Mouse (Mus musculus) macrophage (primary cell): ENCODE results near the gene Esrrb. TPM values are rescaled to one million over a fixed set of nuclear protein-coding genes. Genes with fewer than 3 reads are reported as not detected.

Experiments
- H3K27ac ChIP-seq: fragments of 350-480 bp; formaldehyde crosslinking; 2 replicates; pipeline ENCODE4 v1.9.0; 2021
- H3K36me3 ChIP-seq: fragments of 350-480 bp; formaldehyde crosslinking; 2 replicates; pipeline ENCODE4 v1.9.0; 2021; ENCODE audit errors: inconsistent target
- H3K4me3 ChIP-seq: fragments of 350-480 bp; formaldehyde crosslinking; 2 replicates; pipeline ENCODE4 v1.9.0; 2021; ENCODE audit errors: inconsistent target
- H3K79me2 ChIP-seq: fragments of 350-480 bp; formaldehyde crosslinking; 2 replicates; pipeline ENCODE4 v1.9.0; 2021; ENCODE audit errors: inconsistent target
- WGBS: methylation state at CpG from one replicate; pipeline ENCODE4 v1.1.7; 2026; ENCODE audit warnings: inconsistent platforms; ENCODE audit not compliant: missing documents; 5-methylcytosine and 5-hydroxymethylcytosine counted together
- polyA plus RNA-seq: library from polyadenylated mRNA; stranded (reverse); fragments of 250-400 nt; gene quantifications from 3 replicates; pipeline ENCODE4 v1.2.4, GENCODE M21; 2018; ENCODE audit warnings: inconsistent platforms

The Esrrb gene
- polyA plus RNA-seq, 1 experiment from 2014 or later, result not detected

DNA sequence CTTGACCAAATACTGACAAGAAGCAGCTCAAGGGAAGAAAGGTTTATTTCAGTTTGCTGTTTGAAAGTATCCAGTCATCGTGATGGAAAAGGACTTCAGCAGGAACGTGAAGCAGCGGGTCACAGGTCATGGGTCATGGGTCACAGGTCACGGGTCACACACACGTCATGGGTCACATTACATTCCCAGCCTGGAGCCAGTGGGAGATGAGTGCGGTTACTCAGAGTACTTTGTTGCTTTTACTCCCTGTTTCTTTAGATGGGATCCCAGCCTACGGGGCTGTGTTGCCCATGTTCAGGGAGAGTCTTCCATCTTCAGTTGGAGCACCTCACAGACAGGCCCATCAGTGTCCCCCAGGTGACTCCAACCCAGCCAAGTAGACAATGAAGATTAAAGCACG, 13.4 kb downstream of the Esrrb start:
- 94% methylated on average over 8 of the region's 8 CpGs for WGBS
- H3K79me2 ChIP-seq, result no peaks in the 10 kb centered on the region
- H3K36me3 ChIP-seq, result no peaks in the 10 kb centered on the region

DNA sequence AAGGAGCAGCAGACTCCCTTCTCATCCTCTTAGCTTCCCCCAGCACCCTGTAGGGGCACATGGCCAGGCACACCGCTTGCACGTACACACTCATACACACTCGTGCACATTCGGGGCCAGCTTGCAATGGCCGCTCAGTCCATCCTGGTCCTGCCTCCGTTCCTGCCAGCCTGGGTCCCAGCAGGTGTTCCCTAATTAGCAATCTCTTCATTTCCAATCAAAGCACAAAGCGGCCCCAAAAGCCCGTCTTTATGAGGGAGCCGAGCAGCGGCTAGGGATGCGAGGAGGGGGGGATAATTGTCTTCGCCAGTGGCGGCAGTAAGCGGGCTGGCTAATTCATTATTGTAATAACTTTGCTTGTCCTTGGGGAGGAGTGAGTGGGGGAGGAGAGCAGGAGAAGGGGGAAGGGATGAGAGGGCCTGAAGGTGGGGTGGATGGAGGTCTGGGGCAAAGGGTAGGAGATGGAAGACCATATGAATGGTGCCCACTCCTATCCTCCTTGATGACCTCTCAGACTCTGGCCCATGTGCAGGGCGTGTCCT, 18.8 kb downstream of the Esrrb start:
- WGBS, result 24% methylated on average over 15 of the region's 15 CpGs
- no peak overlapping the region for H3K27ac ChIP-seq
- H3K79me2 ChIP-seq, result no peaks in the 10 kb centered on the region
- H3K36me3 ChIP-seq, result no peaks in the 10 kb centered on the region
- no peak overlapping the region for H3K4me3 ChIP-seq

More for the DNA sequence above, 13.4 kb downstream of the Esrrb start:
- Histone ChIP-seq H3K4me3 (no peak overlapping the region), H3K27ac (no peak overlapping the region)

DNA sequence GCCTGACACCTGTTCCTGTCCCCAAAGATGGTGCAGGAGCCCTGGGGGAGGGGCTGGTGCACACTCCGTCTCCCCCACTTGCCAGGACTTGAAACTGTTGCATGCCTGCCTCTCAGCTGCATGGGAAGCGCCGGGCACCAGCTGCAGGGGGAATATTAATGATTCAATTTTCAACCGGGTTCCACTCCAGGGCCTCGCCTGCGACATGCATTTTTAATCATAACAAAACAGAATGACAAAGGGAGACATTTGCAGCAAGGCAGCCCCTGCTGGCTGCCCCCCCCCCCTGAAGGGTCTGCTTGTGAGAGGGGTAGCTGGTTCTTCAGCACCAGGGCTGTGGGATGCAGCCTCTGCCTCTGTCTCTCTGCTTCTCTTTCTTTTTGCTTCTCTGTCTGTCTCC, 22.9 kb downstream of the Esrrb start:
- Histone ChIP-seq H3K4me3 (no peak overlapping the region), H3K27ac (no peak overlapping the region), H3K36me3 (no peaks in the 10 kb centered on the region), H3K79me2 (no peaks in the 10 kb centered on the region)
- WGBS, result 54% methylated on average over 6 of the region's 6 CpGs

DNA sequence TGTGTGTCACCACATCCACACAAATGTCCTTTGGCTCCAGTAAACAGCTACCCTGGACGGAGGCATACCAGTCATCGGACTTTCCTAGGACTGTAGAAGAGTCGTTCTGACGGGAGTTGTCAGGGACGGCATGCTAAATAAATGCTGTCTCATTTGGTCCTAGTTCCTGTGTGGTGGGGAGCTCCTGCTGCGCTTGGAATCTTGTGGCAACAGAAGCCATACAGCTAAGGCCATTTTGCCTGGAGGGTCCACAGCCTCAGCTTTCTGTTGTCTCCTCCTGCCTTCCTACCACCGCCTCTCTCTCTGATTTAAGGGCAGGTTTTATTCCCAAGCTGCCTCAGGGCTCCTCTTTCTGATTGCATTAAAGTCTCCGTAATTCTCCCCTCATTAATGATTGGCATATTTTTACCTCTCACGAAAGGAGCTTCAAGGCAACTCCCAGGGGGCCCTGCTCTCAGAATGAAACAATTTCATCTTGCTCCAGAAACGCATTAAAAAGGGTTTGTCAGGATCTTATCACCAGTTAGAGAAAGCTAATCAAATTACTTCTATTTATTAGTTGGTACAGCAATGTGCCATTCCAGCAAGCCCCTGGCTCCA, 26.9 kb downstream of the Esrrb start:
- Histone ChIP-seq H3K79me2 (no peaks in the 10 kb centered on the region), H3K36me3 (no peaks in the 10 kb centered on the region), H3K27ac (no peak overlapping the region), H3K4me3 (no peak overlapping the region)
- WGBS, result 85% methylated on average over 10 of the region's 10 CpGs

DNA sequence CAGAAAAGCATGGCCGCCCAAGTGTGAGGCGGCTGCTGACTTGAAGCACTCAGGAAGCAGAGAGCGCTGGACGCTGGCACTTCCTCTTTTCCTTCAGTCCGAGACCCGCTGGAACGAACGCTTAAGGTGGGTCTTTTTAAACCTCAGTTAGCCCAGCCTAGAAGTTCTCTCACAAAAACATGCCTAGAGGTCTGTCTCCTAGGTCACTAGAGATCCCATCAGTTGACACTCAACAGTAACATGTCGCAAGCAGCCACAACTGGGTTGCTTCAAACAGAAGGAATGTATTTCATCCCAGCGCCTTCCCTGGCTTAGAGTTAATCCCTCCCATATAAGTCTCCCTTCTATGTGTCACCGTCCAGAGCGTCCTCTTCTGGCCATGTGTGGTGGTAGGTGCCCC, 33.9 kb downstream of the Esrrb start:
- Histone ChIP-seq H3K79me2 (no peaks in the 10 kb centered on the region), H3K27ac (no peak overlapping the region), H3K36me3 (no peaks in the 10 kb centered on the region), H3K4me3 (no peak overlapping the region)
- WGBS, result 83% methylated on average over 12 of the region's 12 CpGs

DNA sequence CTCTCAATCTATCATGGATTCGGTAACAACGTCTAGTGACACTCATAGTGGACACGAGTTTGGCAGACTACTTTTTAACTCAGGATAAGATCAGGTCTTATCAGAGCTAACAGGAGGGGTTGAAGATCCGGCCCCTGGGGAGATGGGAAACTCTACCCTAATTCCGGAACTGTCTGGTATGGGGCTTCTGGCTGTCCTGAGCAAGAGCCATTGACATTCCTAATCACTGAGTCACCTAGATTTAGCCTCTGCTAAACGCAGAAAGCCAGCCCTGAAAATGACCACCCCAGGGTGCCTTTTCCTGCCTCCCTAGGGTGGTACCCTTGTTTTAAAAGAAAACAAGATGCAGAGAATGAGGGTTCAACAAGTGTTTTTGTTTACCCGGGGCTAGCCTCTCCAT, 34.4 kb downstream of the Esrrb start:
- H3K4me3 ChIP-seq, result no peak overlapping the region
- H3K79me2 ChIP-seq, result no peaks in the 10 kb centered on the region
- H3K36me3 ChIP-seq, result no peaks in the 10 kb centered on the region
- WGBS, result 70% methylated on average over 7 of the region's 7 CpGs
- H3K27ac ChIP-seq, result no peak overlapping the region

DNA sequence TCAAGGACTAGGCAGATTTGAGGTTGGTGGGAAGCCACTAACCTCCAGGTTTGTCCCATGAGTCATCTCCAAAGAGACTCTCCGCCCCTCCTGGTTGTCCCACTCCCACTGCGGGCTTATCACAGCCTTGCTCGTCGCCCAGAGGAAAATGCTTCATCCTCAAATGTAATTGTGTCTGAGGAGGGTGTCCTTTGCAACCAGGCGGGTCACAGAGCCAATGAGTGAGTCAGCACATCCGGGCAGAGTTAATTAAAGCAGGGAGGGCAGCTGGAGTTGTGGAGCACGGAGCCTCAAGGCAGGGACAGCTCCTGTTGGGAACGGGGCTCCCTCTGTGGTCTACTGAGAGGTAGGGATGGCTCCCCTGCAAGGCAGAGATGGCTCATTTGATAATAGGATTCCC, 37.8 kb downstream of the Esrrb start:
- Histone ChIP-seq H3K79me2 (no peaks in the 10 kb centered on the region), H3K4me3 (no peak overlapping the region), H3K27ac (no peak overlapping the region), H3K36me3 (no peaks in the 10 kb centered on the region)
- 10% methylated on average over 8 of the region's 8 CpGs for WGBS

DNA sequence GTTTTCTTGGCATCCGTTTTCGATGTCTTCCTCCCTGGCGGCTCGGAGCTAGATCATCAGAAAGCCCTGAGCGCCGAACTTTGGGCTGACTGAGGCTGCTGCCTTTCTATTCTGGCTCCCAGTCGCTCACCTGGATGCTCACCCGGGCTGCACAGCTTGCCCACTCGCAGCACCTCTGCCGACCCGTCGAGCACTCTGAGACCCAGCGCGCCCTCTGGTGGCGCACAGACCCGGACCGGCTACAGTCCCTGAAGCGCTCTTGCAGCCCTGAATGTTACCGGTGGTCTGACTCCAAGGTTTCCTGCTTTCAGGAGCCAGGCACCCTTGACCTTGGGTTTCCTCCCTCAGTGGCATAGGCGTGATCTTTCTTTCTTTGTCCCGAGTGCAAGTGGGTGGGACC, 41.8 kb downstream of the Esrrb start:
- no peaks in the 10 kb centered on the region for H3K79me2 ChIP-seq
- no peak overlapping the region for H3K4me3 ChIP-seq
- no peak overlapping the region for H3K27ac ChIP-seq
- 5% methylated on average over 21 of the region's 21 CpGs for WGBS
- no peaks in the 10 kb centered on the region for H3K36me3 ChIP-seq

DNA sequence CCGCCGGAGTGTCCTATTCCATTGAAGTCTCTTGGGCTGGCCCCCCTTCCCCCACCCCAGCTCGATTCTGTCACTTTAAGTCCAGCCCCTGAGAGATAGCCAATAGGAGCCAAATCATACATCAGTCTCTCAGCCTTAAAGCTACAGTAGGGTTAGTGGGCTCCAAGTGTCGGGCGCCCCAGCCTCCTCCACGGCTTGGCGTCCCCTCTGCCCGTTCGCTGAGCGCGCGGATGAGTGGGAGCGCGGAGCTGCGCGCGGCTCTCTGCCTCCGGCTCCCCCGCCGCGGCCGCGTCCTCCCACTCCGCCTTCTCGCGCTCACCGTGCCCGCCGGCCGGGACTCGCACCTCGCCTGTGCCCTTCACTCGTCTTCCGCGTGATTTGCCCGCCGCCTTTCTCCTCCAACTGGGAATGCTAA, 60.6 kb downstream of the Esrrb start:
- WGBS, result 3% methylated on average over 34 of the region's 37 CpGs
- H3K4me3 ChIP-seq, result no peak overlapping the region

DNA sequence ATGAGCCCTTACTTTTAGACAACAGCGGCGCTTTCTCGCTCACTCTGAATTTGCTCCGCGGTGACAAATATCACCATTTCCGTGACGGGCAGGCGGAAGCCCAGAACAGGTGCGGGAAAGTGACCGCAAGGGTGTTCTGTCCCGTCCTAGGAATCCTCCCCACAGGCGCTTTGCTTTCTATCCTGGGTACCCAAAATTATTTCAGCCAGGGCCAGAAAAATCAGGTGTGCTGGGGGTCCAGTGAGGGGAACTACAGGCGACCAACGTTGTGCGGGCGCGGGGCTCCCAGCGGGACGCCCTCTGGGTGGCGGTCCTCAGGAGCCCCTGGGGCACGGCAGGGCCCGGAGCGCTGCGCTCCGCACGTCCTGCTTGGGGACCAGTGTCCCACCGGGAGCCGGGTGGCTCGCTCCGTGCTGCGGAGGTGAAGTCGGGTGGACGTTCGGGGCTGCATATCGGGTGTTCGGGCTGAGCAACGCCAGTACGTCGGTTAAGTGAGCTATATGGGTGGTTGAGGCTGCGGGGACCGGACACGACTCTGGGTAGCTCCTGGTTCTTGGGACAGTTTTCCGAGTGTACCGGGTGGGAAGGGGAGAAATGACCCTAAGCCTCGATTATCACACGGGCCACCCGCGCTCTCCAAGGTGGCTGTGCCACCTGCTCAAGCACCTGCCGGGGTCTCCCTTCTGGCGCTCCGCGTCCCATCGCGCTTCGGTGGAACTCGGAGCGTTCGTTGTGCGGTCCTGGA, 61.4 kb downstream of the Esrrb start:
- Histone ChIP-seq H3K79me2 (no peaks in the 10 kb centered on the region), H3K4me3 (no peak overlapping the region), H3K27ac (no peak overlapping the region), H3K36me3 (no peaks in the 10 kb centered on the region)
- WGBS, result 6% methylated on average over 59 of the region's 59 CpGs

More for the DNA sequence above, 60.6 kb downstream of the Esrrb start:
- Histone ChIP-seq H3K36me3 (no peaks in the 10 kb centered on the region), H3K79me2 (no peaks in the 10 kb centered on the region), H3K27ac (no peak overlapping the region)

DNA sequence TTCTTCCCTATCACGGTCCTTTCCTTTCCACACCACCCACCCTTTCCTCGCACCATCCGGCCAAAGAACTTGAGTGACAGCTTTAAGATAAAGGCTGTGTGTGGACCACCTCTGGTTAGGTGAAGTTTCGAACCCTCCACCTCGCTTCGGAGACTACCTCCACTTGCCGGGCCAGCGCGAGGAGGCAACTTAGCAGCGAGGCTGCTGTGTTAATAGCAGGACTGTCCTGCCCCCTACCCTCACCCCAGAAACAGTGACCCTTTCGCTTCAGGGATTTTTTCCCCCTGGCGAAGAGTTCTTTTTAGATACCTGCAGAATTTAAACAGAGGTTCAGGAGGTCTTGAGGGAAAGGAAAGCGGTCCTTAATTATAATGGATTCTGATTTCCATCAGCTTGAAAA, 62.2 kb downstream of the Esrrb start:
- 12% methylated on average over 13 of the region's 13 CpGs for WGBS
- no peaks in the 10 kb centered on the region for H3K79me2 ChIP-seq

DNA sequence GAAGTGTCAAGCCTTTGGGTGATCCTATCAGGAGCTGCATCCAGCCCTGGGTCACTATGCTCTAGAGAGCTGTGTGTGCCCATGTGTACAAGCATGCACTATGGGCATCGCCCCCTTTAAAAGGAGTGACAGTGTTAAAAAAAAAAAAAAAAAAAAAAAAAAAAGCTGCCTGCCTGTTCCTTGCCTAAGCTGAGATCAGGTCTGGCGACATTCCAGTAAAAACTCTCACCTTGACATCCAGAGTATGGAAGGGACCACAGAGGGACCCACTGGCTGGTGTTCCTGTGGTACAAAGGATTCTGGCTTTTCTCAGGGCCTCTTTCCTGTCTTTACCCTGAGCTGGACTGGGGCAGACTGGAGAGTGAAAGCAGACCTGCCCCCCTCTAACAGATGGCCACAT, 66.7 kb downstream of the Esrrb start:
- no peaks in the 10 kb centered on the region for H3K79me2 ChIP-seq
- no peak overlapping the region for H3K4me3 ChIP-seq
- no peak overlapping the region for H3K27ac ChIP-seq
- H3K36me3 ChIP-seq, result no peaks in the 10 kb centered on the region
- WGBS, result 54% methylated on average over 2 of the region's 2 CpGs

More for the DNA sequence above, 62.2 kb downstream of the Esrrb start:
- Histone ChIP-seq H3K36me3 (no peaks in the 10 kb centered on the region), H3K27ac (no peak overlapping the region), H3K4me3 (no peak overlapping the region)

DNA sequence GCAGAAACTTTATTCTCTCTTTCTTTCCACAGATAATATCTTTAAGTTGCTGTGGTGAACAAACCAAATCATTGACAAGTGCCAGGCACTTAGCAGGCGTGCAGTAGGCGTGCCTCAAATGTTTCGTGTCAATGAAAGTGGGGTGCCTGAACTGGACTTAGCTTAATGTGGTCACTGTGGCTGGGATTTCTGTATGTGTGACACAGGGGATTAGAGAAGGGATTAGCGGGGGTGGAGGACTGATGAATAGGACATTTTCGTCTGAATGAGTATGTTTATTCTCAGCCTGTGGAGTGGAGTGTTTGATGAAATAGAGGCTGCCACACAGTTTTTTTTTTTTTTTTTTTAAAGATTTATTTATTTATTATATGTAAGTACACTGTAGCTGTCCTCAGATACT, 70.8 kb downstream of the Esrrb start:
- no peak overlapping the region for H3K27ac ChIP-seq
- no peak overlapping the region for H3K4me3 ChIP-seq
- H3K36me3 ChIP-seq, result no peaks in the 10 kb centered on the region
- no peaks in the 10 kb centered on the region for H3K79me2 ChIP-seq
- 84% methylated on average over 5 of the region's 5 CpGs for WGBS

DNA sequence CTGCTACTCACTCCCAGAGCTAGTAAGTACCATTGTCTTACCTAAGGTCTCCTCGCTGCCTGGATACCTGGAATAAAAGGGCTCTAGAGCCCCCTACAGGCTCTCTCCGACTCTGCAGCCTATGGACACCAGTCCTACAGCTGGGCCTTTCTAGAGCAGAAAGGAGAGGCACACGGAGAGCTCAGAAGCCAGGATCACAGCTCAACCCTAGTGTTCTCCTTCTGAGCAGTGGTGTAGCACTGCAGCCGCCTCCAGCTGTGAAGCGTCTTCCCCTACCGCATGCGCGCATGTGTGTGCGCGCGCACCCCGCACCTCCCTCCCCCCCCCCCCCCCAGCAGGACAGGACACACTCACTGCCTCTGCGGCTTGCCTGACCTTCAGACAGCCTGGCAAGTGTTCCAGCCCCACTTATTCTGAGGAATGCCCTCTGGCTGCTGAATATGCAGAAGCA, 72.5 kb downstream of the Esrrb start:
- H3K36me3 ChIP-seq, result no peaks in the 10 kb centered on the region
- no peak overlapping the region for H3K4me3 ChIP-seq
- H3K27ac ChIP-seq, result no peak overlapping the region
- no peaks in the 10 kb centered on the region for H3K79me2 ChIP-seq
- WGBS, result 12% methylated on average over 13 of the region's 13 CpGs

DNA sequence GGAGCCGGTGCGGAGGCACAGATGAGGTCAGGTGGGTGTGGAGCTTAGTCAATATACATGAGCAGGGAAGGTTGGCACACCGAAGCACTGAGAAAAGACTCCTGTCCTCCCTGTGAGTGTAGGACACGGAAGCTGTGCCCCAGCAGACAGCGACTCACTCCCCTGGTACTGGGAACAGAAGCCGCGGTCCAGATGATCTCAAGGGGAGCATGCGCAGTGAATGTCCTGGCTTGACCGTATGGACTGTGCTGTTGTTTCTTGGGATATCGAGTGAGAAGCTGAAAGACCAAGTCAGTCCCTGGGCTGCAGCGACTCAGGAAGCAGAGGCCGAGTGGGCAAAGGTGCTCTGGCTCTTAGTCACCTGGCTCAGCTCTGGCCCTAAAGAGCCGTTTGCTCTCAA, 74.7 kb downstream of the Esrrb start:
- Histone ChIP-seq H3K4me3 (no peak overlapping the region), H3K36me3 (no peaks in the 10 kb centered on the region), H3K79me2 (no peaks in the 10 kb centered on the region), H3K27ac (no peak overlapping the region)
- WGBS, result 90% methylated on average over 13 of the region's 13 CpGs
